Mouse (Mus musculus): ENCODE results near the gene Rbm39. TPM values are rescaled to one million over a fixed set of nuclear protein-coding genes. Genes with fewer than 3 reads are reported as not detected.

Rbm39 gene
- polyA plus RNA-seq (2012; rRNA removed), result 70.7 and 87.4 TPM in 2 replicates

DNA sequence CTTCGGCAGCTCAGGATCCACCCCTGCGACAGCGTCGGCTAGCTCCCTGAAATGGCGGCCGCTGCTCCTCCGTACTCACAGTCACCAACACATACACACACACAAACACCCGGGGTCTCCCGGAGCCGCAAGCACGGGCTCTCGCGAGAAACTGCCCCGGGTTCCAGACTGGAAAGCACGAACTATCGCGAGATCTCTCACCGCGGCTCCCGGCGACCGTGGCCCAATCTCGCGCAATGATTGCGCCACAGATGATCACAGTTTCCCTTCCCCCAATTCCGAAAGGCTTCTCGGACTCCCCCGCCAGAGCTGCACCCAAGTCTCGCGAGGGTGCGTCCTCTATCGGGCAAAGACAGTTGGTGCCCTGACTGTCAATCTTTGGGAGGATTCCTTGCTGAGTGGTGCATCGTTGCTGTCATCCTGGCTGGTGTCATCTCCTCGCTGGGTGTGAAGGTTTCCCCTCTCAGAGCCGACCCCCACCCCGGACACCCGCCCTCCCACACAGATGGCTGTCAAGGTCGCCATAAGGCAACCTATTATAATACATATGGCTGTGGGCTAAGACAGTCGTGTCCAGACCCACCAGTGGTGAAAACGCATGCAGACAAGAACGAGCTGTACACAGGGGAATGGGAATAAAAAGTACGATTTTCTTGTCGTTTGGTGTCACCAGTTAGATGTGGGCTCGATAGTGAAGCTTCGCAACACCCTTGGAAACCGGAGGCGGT, at the start of gene Rbm39:
Rbm39 (minus strand) TSS at position 145 of the 728 bp plus-strand sequence.

GRCm38 (mm10) chr2:156196302-156197128, 16.5 kb upstream of the Rbm39 start, which contains the start of gene Phf20:
Phf20 (plus strand) TSS chr2:156196466.

DNA sequence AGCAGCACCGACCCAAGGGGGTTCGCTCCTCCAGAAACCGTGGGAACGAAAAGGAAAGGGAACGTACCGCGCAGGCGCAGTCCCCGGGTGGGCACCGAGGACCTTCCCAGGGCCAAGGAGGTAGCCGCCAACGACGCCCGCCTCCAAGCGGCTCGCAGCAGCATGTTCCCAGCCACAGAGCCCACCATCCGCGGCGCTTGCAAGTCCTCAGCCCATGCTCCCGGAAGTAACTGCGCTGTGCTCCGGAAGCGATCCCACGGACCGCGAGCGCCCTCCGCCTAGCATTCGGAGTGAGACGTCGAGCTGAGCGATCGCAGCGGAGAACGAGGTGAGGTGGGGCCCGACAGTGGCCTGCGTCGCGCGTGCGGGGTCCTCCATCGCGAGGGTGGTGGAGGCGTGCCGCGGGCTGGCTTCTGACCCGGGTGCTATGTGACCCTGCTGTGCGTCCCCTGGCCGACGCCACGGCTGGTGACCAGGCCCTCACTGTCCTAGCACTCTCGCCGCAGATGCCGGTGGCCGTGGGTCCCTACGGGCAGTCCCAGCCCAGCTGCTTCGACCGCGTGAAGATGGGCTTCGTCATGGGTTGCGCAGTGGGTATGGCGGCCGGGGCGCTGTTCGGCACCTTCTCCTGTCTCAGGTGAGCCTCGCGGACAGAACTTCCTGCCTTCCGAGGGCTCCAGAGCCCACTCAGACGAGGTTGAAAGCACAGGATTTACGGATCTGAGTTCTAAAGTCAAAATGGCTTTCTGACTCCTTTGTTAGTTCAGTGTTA, 35.9 kb downstream of the Rbm39 start, which contains the start of the genes Romo1 and Nfs1:
Romo1 (plus strand) TSS at position 87 of the 772 bp plus-strand sequence.
Nfs1 (minus strand) TSS at position 234 of the 772 bp plus-strand sequence.

GRCm38 (mm10) chr2:156126992-156127391, 53.0 kb downstream of the Rbm39 start, which contains the start of gene Gm28036:
Gm28036 (minus strand) TSS chr2:156127092.

DNA sequence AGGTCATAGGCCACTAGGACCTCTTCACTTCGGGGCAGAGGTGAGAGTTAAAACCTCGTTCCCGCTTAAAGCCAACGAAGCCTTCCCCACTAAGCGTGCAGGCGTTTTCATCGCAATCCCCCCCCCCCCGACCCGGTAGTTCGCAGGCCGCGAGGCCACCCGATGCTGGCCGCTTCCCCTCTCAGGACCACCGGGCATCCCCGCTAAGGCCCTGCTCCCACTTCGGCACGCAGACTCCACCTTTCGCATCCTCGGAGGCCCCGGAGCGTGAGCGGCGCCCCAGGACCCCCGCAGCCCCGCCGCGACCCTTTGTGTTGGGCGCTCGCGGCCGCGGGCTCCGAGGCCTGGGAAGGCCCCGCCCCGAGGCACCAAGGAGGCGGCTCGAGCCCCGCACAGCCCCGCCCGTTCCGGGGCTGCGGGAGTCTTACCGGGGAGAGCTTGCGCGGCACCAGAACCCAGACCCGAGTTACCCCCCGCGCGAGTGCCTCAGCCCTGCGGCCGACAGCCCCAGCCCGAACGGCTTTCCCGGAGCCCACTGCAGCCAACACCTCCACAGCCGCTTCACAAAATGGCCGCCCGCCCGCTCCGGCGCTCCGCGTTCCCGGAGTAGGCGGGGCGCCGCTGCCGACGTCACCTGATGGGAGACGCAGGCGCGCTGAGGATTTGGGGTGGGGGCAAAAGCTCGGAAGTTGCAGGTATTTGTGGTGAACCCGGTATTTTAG, 68.5 kb downstream of the Rbm39 start, which contains the start of the genes Cpne1 and Rbm12:
Cpne1 (minus strand) TSS at position 608 of the 722 bp plus-strand sequence.
Rbm12 (minus strand) TSS at position 621 of the 722 bp plus-strand sequence.

Other genes starting within 250 kb of the Rbm39 start
- 17.9 and 20.4 TPM in 2 replicates for gene Uqcc1, start 249.9 kb downstream of the Rbm39 start, polyA plus RNA-seq (2012; rRNA removed)
- not detected in 2 replicates for gene Gm15557, start 239.5 kb downstream of the Rbm39 start, polyA plus RNA-seq (2012; rRNA removed)
- 0.01 TPM in 2 replicates for gene Gdf5, start 234.9 kb downstream of the Rbm39 start, polyA plus RNA-seq (2012; rRNA removed)
- 9.0 and 9.3 TPM in 2 replicates for gene Cep250, start 223.8 kb downstream of the Rbm39 start, polyA plus RNA-seq (2012; rRNA removed)
- 1.4 and 1.9 TPM in 2 replicates for gene 6430550D23Rik, start 172.3 kb downstream of the Rbm39 start, polyA plus RNA-seq (2012; rRNA removed)
- gene Ergic3, start 172.2 kb downstream of the Rbm39 start, polyA plus RNA-seq (2012; rRNA removed), result 69.8 and 77.6 TPM in 2 replicates
- gene Fer1l4, start 127.3 kb downstream of the Rbm39 start, polyA plus RNA-seq (2012; rRNA removed), result not detected in 2 replicates
- gene Spag4, start 115.1 kb downstream of the Rbm39 start, polyA plus RNA-seq (2012; rRNA removed), result 0.75 and 0.81 TPM in 2 replicates
- gene Cpne1, start 68.3 kb downstream of the Rbm39 start, polyA plus RNA-seq (2012; rRNA removed), result 16.3 and 19.6 TPM in 2 replicates
- gene Rbm12, start 68.3 kb downstream of the Rbm39 start, polyA plus RNA-seq (2012; rRNA removed), result 4.1 and 4.6 TPM in 2 replicates
- gene Gm28036, start 53.1 kb downstream of the Rbm39 start, polyA plus RNA-seq (2012; rRNA removed), result 1.3 and 2.6 TPM in 2 replicates
- gene Romo1, start 36.2 kb downstream of the Rbm39 start, polyA plus RNA-seq (2012; rRNA removed), result 166 and 172 TPM in 2 replicates
- gene Nfs1, start 36.1 kb downstream of the Rbm39 start, polyA plus RNA-seq (2012; rRNA removed), result 37.9 and 44.2 TPM in 2 replicates
- gene Phf20, start 16.2 kb upstream of the Rbm39 start, polyA plus RNA-seq (2012; rRNA removed), result 2.6 and 3.0 TPM in 2 replicates
- gene Cnbd2, start 132.1 kb upstream of the Rbm39 start, polyA plus RNA-seq (2012; rRNA removed), result 0.42 and 0.46 TPM in 2 replicates
- 28.7 and 35.3 TPM in 2 replicates for gene Scand1, start 132.5 kb upstream of the Rbm39 start, polyA plus RNA-seq (2012; rRNA removed)
- gene Epb41l1, start 240.7 kb upstream of the Rbm39 start, polyA plus RNA-seq (2012; rRNA removed), result 2.5 TPM in 2 replicates

All from liver, embryonic 14 days (tissue).